Mouse (Mus musculus): ENCODE measurements around the gene Tmem169. TPM values are rescaled to one million over a fixed set of nuclear protein-coding genes. Genes with fewer than 3 reads are reported as not detected.

Gene Tmem169
- polyA plus RNA-seq, 1 experiment from 2014 or later, result 2.6 TPM

DNA sequence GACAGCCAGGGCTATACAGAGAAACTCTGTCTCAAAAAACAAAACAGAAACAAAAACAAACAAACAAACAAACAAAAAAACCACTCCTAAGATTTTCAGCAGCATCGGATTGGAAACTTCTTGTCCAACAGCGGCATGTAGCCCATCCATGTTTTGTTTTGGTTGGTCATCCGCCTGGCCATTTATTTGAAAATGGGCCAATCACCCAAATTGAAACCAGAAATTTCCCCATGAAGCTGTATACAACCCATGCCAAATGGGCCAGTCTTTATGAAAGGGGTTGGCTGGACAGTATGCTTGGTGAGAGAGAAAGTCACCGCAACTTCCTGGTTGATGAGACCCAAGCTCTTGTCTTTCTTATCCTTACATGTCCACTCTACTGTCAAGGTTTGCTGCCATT lies 6.7 kb downstream of the Tmem169 start:
- Histone ChIP-seq H3K9me3 (ENCODE audit: control insufficient read depth, low read depth, low read length) (no peaks in the 10 kb centered on the region), H3K9ac (replicated peaks; ENCODE audit: low read depth, low read length) (no peak overlapping the region), H3K4me2 (replicated peaks; ENCODE audit: low read depth, low read length) (no peak overlapping the region), H3K27ac (ENCODE audit: low read length) (no peak overlapping the region), H3K27me3 (ENCODE audit: control insufficient read depth, insufficient read depth, low read length) (no peaks in the 10 kb centered on the region), H3K36me3 (ENCODE audit: control insufficient read depth, insufficient read depth, low read length) (no peaks in the 10 kb centered on the region), H3K4me1 (ENCODE audit: control insufficient read depth, insufficient read depth, low read length) (no peaks in the 10 kb centered on the region), H3K4me3 (ENCODE audit: low read depth, low read length) (no peak overlapping the region)
- WGBS, result 94% methylated on average over 4 of the region's 4 CpGs
- no peak for ATAC-seq (ENCODE audit: insufficient number of reproducible peaks, insufficient read depth, low FRiP score, low read depth)

DNA sequence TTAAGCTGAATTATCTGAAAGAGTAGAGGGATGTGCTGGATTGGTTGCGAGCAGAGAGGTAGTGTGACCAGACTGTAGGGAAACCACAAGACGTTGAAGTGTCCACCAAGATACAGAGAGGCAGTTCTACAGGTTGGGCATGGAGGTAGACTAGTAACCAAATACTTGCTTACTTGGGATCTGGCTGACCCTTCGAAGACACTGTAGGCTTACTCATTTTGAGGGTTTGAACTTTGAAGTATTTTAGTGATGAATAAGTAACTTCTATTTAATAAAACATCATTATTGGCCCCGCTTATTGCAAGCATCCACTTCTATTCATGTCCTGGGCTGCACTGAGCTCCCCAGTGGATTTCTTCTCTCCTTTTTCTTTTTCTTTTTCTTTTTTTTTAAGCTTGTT lies 7.3 kb downstream of the Tmem169 start:
- Histone ChIP-seq H3K36me3 (ENCODE audit: control insufficient read depth, insufficient read depth, low read length) (no peaks in the 10 kb centered on the region), H3K4me1 (ENCODE audit: control insufficient read depth, insufficient read depth, low read length) (no peaks in the 10 kb centered on the region), H3K4me3 (ENCODE audit: low read depth, low read length) (no peak overlapping the region), H3K9me3 (ENCODE audit: control insufficient read depth, low read depth, low read length) (no peaks in the 10 kb centered on the region), H3K4me2 (replicated peaks; ENCODE audit: low read depth, low read length) (no peak overlapping the region), H3K27ac (ENCODE audit: low read length) (no peak overlapping the region), H3K27me3 (ENCODE audit: control insufficient read depth, insufficient read depth, low read length) (no peaks in the 10 kb centered on the region), H3K9ac (replicated peaks; ENCODE audit: low read depth, low read length) (no peak overlapping the region)
- 91% methylated on average over 4 of the region's 4 CpGs for WGBS
- no peak for ATAC-seq (ENCODE audit: insufficient number of reproducible peaks, insufficient read depth, low FRiP score, low read depth)

DNA sequence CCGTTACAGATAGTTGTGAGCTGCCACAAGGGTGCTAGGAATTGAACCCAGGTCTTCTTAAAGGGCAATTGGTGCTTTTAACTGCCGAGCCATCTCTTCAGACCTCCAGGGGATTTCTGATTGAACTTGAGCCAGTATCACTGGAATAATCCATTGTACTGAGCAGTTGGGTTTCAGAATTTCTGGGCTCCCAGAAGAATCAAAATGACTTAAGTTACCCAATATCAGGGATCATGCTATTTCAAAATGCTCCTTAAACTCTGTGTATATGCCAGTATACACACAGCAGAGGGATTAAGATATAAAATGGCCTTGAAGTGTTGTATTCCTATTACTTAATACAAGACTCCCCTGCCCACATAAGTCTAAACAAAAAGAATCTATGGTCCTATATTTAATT lies 7.8 kb downstream of the Tmem169 start:
- Histone ChIP-seq H3K4me3 (ENCODE audit: low read depth, low read length) (no peak overlapping the region), H3K4me1 (ENCODE audit: control insufficient read depth, insufficient read depth, low read length) (no peaks in the 10 kb centered on the region), H3K27ac (ENCODE audit: low read length) (no peak overlapping the region), H3K9ac (replicated peaks; ENCODE audit: low read depth, low read length) (no peak overlapping the region), H3K4me2 (replicated peaks; ENCODE audit: low read depth, low read length) (no peak overlapping the region), H3K36me3 (ENCODE audit: control insufficient read depth, insufficient read depth, low read length) (no peaks in the 10 kb centered on the region), H3K9me3 (ENCODE audit: control insufficient read depth, low read depth, low read length) (no peaks in the 10 kb centered on the region), H3K27me3 (ENCODE audit: control insufficient read depth, insufficient read depth, low read length) (no peaks in the 10 kb centered on the region)
- no peak for ATAC-seq (ENCODE audit: insufficient number of reproducible peaks, insufficient read depth, low FRiP score, low read depth)
- 89% methylated on average over 2 of the region's 2 CpGs for whole genome bisulfite sequencing

DNA sequence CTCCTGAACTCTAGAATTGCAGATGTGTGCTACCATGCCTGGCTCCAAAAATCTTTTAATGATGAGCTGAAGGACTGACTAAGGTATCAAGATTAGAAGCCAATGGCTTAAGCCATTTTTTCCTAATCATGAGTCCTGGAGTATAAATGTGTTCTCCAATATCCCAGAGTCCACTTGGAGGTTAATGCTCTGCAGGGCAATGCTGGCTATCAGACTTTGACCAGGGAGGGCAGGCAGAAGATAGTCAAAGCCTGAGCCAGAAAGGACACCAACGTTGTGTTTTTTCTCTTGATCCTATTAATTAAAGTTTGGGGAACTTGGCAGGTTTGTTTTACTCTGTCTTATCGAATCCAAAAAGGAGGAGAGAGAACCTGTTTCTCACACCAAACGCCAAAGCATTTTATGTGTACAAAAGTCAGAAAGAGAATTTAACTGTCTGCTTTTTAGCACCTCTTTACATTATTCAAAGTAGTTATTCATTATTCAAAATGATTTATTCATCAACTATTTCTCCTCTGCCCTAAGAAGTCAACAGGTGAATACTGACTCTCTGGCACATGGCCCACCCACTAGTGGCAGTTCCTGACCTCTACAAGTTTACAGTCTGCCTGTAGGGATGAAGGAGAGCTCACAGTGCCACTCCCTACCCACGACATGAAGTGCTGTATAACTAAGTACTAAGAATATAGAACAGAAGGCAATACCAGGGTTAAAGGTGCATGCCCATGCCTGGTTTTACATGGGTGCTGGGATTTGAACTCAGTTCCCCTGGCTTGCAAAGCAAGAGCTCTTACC lies 9.9 kb downstream of the Tmem169 start:
- 68% methylated on average over 4 of the region's 4 CpGs for WGBS
- Histone ChIP-seq H3K27ac (ENCODE audit: low read length) (no peak overlapping the region), H3K27me3 (ENCODE audit: control insufficient read depth, insufficient read depth, low read length) (no peaks in the 10 kb centered on the region), H3K4me1 (ENCODE audit: control insufficient read depth, insufficient read depth, low read length) (no peaks in the 10 kb centered on the region), H3K36me3 (ENCODE audit: control insufficient read depth, insufficient read depth, low read length) (no peaks in the 10 kb centered on the region), H3K9me3 (ENCODE audit: control insufficient read depth, low read depth, low read length) (no peaks in the 10 kb centered on the region), H3K9ac (replicated peaks; ENCODE audit: low read depth, low read length) (no peak overlapping the region), H3K4me2 (replicated peaks; ENCODE audit: low read depth, low read length) (no peak overlapping the region), H3K4me3 (ENCODE audit: low read depth, low read length) (no peak overlapping the region)
- no peak for ATAC-seq (ENCODE audit: insufficient number of reproducible peaks, insufficient read depth, low FRiP score, low read depth)

DNA sequence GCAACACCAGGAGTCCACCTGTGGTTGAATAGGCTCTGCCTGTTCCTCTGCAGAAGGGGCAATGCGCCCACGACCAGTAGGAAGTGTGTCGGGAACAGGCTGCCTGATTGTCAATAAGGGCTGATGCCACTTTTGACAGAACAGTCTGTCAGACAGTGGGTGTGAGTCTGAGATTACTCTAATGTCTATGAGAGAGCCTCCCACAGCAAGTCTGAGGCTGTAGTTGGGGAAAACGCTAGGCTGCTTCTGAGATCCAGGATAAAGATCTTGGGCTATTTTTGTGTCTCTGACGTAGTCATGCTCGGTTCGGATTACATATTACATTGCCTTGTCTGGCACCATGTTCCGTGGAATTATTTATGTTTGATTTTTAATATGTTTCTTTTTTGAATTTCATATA lies 11.6 kb downstream of the Tmem169 start:
- no peak overlapping the region for H3K9ac ChIP-seq (replicated peaks; ENCODE audit: low read depth, low read length)
- no peak overlapping the region for H3K27ac ChIP-seq (ENCODE audit: low read length)
- no peaks in the 10 kb centered on the region for H3K27me3 ChIP-seq (ENCODE audit: control insufficient read depth, insufficient read depth, low read length)
- H3K36me3 ChIP-seq (ENCODE audit: control insufficient read depth, insufficient read depth, low read length), result no peaks in the 10 kb centered on the region
- no peak for ATAC-seq (ENCODE audit: insufficient number of reproducible peaks, insufficient read depth, low FRiP score, low read depth)
- H3K4me3 ChIP-seq (ENCODE audit: low read depth, low read length), result no peak overlapping the region
- no peak overlapping the region for H3K4me2 ChIP-seq (replicated peaks; ENCODE audit: low read depth, low read length)
- WGBS, result 81% methylated on average over 8 of the region's 8 CpGs
- no peaks in the 10 kb centered on the region for H3K4me1 ChIP-seq (ENCODE audit: control insufficient read depth, insufficient read depth, low read length)
- no peaks in the 10 kb centered on the region for H3K9me3 ChIP-seq (ENCODE audit: control insufficient read depth, low read depth, low read length)

DNA sequence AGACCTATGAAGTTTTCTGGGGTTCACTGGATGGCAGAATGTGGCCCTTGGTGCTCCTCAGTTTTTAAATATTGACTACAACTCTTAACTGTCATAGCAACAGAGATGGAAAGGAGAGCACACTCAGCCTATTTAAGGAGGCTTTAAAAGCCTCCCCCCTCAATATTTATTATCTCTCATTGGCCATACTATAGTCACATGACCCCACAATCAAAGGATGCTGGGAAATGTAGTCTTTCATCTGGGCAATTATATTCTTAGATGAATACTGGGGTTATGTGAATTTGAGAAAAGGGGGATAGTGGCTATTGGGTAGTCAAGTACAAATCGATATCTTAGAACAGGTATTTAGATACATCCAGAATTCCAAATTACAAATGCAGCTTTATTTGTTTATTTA lies 17.7 kb downstream of the Tmem169 start:
- Histone ChIP-seq H3K4me3 (ENCODE audit: low read depth, low read length) (no peak overlapping the region), H3K36me3 (ENCODE audit: control insufficient read depth, insufficient read depth, low read length) (no peaks in the 10 kb centered on the region), H3K9me3 (ENCODE audit: control insufficient read depth, low read depth, low read length) (no peaks in the 10 kb centered on the region), H3K4me1 (ENCODE audit: control insufficient read depth, insufficient read depth, low read length) (no peaks in the 10 kb centered on the region), H3K9ac (replicated peaks; ENCODE audit: low read depth, low read length) (no peak overlapping the region), H3K27ac (ENCODE audit: low read length) (no peak overlapping the region), H3K4me2 (replicated peaks; ENCODE audit: low read depth, low read length) (no peak overlapping the region), H3K27me3 (ENCODE audit: control insufficient read depth, insufficient read depth, low read length) (no peaks in the 10 kb centered on the region)
- no peak for ATAC-seq (ENCODE audit: insufficient number of reproducible peaks, insufficient read depth, low FRiP score, low read depth)
- 80% methylated on average over 1 of the region's 1 CpGs for WGBS

DNA sequence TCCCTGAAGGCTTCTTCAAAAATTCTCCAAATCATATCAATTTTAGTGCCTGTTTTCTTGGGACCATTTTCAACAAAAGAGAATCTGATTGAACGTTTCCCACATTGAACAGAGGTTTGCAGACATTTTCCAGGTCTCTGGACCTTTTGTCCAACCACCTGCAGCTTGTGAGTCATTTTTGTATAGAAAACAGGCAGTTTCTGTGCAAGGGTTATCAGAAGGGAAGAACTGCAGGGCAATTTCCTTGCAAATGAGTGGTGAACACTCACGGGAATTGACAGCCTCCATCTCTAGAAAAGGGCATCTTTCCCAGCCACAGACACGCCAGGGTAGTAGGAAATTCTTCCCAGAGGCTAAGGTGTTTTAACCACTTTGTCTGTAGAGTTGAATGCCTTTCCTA lies 22.1 kb downstream of the Tmem169 start:
- H3K27me3 ChIP-seq (ENCODE audit: control insufficient read depth, insufficient read depth, low read length), result no peaks in the 10 kb centered on the region
- peaks cover 7% of the 10 kb centered on the region for H3K4me1 ChIP-seq (ENCODE audit: control insufficient read depth, insufficient read depth, low read length)
- H3K27ac ChIP-seq (ENCODE audit: low read length), result no peak overlapping the region
- no peaks in the 10 kb centered on the region for H3K36me3 ChIP-seq (ENCODE audit: control insufficient read depth, insufficient read depth, low read length)
- H3K4me2 ChIP-seq (replicated peaks; ENCODE audit: low read depth, low read length), result peak overlapping the region; percentile 54; the same call in 1 of the 2 replicates
- no peak for ATAC-seq (ENCODE audit: insufficient number of reproducible peaks, insufficient read depth, low FRiP score, low read depth)
- no peak overlapping the region for H3K4me3 ChIP-seq (ENCODE audit: low read depth, low read length)
- no peaks in the 10 kb centered on the region for H3K9me3 ChIP-seq (ENCODE audit: control insufficient read depth, low read depth, low read length)
- H3K9ac ChIP-seq (replicated peaks; ENCODE audit: low read depth, low read length), result no peak overlapping the region
- WGBS, result 72% methylated on average over 3 of the region's 3 CpGs

DNA sequence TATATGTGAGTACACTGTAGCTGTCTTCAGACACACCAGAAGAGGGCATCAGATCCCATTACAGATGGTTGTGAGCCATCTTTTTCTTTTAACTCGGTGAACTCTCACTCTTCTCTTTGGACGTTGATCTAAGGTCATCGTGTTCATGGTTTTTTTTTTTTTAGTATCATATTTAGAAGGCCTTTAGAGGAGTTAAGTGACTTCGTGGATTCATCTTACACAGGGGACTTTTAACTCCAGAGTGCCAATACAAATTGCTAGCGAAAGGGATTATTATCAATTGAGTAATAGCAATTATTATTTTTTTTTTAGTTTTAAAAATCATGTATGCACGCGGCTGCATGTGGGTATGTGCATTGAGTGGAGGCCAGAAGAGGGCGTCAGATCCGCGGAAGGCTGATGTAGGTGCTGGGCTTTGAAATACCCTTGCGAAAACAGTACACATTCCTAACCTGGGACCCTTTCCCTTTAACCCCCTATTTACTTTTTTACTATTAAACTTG lies 22.6 kb downstream of the Tmem169 start:
- Histone ChIP-seq H3K4me2 (replicated peaks; ENCODE audit: low read depth, low read length) (peak overlapping the region; percentile 54), H3K9me3 (ENCODE audit: control insufficient read depth, low read depth, low read length) (no peaks in the 10 kb centered on the region), H3K27ac (ENCODE audit: low read length) (peak overlapping the region; percentile 61), H3K27me3 (ENCODE audit: control insufficient read depth, insufficient read depth, low read length) (no peaks in the 10 kb centered on the region), H3K9ac (replicated peaks; ENCODE audit: low read depth, low read length) (no peak overlapping the region), H3K36me3 (ENCODE audit: control insufficient read depth, insufficient read depth, low read length) (no peaks in the 10 kb centered on the region), H3K4me3 (ENCODE audit: low read depth, low read length) (peak overlapping the region; percentile 60), H3K4me1 (ENCODE audit: control insufficient read depth, insufficient read depth, low read length) (peaks cover 7% of the 10 kb centered on the region)
- WGBS, result 3% methylated on average over 11 of the region's 11 CpGs
- peak; percentile 79; the same call in 1 of the 2 replicates for ATAC-seq (ENCODE audit: insufficient number of reproducible peaks, insufficient read depth, low FRiP score, low read depth)
